Mouse (Mus musculus) limb, embryonic 12.5 days (tissue): ENCODE data around the gene Sidt1. TPM values are rescaled to one million over a fixed set of nuclear protein-coding genes. Genes with fewer than 3 reads are reported as not detected.

Source experiments
- ATAC-seq: fragments of 200-750 bp; cut with Nextera tagmentation; 2 replicates; pipeline ENCODE4 v1.8.0; 2017; ENCODE audit warnings: low read depth, moderate TSS enrichment; ENCODE audit not compliant: insufficient number of reproducible peaks, insufficient read depth, low FRiP score, low TSS enrichment
- H3K27ac ChIP-seq: fragments of 300-500 bp; sonication (generic); 2 replicates; pipeline ENCODE4 v1.5.1; 2016; ENCODE audit warnings: mild to moderate bottlenecking, moderate library complexity
- H3K27me3 ChIP-seq: fragments of 300-500 bp; sonication (generic); 2 replicates; pipeline ENCODE4 v1.6.1; 2016; ENCODE audit warnings: mild to moderate bottlenecking, moderate library complexity
- H3K36me3 ChIP-seq: fragments of 300-500 bp; sonication (generic); 2 replicates; pipeline ENCODE4 v1.6.1; 2016; ENCODE audit warnings: mild to moderate bottlenecking, moderate library complexity
- H3K4me1 ChIP-seq: fragments of 300-500 bp; sonication (generic); replicated peaks from 2 replicates; pipeline ENCODE4 v1.6.1; 2016
- H3K4me2 ChIP-seq: fragments of 300-500 bp; sonication (generic); 2 replicates; pipeline ENCODE4 v1.6.1; 2016; ENCODE audit warnings: mild to moderate bottlenecking, moderate library complexity
- H3K4me3 ChIP-seq: fragments of 300-500 bp; sonication (generic); replicated peaks from 2 replicates; pipeline ENCODE4 v1.5.1; 2016; ENCODE audit warnings: mild to moderate bottlenecking
- H3K9ac ChIP-seq: fragments of 300-500 bp; sonication (generic); replicated peaks from 2 replicates; pipeline ENCODE4 v1.6.1; 2016; ENCODE audit warnings: mild to moderate bottlenecking, moderate library complexity
- H3K9me3 ChIP-seq: fragments of 300-500 bp; sonication (generic); 2 replicates; pipeline ENCODE4 v1.6.1; 2016; ENCODE audit warnings: mild to moderate bottlenecking, moderate library complexity
- WGBS: fragments of 180-500 bp; shearing (Covaris S2); methylation state at CpG from one replicate; pipeline ENCODE4 v1.1.7; 2016; 5-methylcytosine and 5-hydroxymethylcytosine counted together
- polyA plus RNA-seq: library from polyadenylated mRNA; unstranded; fragments of >200 nt; fragmentation: Nextera tagmentation; extraction: Ambion mirVana; gene quantifications from 2 replicates; pipeline ENCODE4 v1.2.1, GENCODE M21; 2016

The Sidt1 gene
- polyA plus RNA-seq, 1 experiment from 2014 or later, result 0.10 TPM

DNA sequence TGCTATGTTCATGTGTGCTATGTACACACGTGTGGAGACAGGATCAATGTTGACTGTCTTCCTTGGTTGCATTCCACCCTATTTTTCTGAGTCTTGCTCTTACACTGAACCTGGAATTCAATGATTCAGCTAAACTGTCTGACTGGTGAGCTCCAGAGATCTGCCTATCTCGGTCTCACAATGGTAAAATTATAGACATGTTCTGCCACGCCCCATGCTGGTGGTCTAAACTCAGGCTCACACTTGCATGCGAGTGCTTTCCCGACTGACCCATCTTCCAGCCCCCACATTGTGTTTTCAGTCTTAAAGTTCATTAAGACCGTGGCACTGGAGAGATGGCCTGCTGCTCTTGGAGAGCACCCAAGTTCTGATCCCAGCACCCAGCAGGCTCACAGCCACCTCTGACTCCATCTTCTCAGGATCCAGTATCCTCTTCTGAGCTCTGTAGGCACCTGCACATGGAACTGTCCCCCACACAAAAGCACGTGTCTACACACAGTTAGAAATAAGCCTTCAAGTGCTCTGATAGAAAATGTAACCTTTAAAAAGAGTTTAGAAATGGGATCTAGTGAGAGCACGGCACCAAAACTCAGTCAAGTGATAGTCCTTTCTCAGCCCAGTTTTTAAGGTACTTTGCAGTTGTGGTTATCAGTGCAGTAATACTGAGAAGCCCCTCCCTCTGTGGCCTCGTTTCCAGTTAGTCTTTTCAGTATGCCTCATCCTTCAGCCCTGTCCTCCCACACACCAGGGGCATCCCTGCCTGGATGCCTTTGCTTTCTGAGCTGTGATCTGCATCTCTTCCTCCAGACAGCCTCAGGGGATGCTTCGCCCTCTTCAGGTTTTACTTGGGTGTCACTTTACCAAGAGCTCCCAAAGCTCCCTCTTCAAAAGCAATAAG is 122.6 kb downstream of the Sidt1 start:
- Histone ChIP-seq H3K4me2 (no peak overlapping the region), H3K4me3 (no peak overlapping the region), H3K9ac (no peak overlapping the region), H3K4me1 (no peaks in the 10 kb centered on the region), H3K27me3 (no peaks in the 10 kb centered on the region), H3K36me3 (peaks cover 93% of the 10 kb centered on the region), H3K27ac (no peak overlapping the region), H3K9me3 (no peaks in the 10 kb centered on the region)
- 83% methylated on average over 10 of the region's 10 CpGs for WGBS
- no peak for ATAC-seq

DNA sequence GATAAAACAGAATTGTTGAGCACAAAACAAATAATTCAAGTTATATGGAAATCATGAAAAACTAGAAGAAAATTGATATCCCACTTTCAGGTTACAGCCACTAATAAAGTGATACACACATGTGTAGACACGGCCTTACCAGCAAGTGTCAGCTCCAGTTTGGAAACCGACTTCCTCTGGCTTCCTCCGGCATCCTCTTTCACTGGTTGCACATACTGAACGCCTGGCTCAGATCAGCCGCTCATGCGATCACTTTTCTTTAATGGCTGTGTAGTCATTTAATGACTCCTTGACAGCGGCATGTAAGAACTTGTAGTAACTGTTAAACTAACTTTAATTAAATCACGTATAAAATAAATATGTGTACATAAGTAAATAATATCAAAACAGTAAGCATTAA is 127.0 kb downstream of the Sidt1 start:
- Histone ChIP-seq H3K27me3 (no peaks in the 10 kb centered on the region), H3K9ac (no peak overlapping the region), H3K4me1 (no peaks in the 10 kb centered on the region), H3K27ac (no peak overlapping the region), H3K9me3 (no peaks in the 10 kb centered on the region), H3K4me3 (no peak overlapping the region), H3K4me2 (no peak overlapping the region), H3K36me3 (peaks cover 87% of the 10 kb centered on the region)
- no peak for ATAC-seq
- WGBS, result 86% methylated on average over 8 of the region's 8 CpGs

DNA sequence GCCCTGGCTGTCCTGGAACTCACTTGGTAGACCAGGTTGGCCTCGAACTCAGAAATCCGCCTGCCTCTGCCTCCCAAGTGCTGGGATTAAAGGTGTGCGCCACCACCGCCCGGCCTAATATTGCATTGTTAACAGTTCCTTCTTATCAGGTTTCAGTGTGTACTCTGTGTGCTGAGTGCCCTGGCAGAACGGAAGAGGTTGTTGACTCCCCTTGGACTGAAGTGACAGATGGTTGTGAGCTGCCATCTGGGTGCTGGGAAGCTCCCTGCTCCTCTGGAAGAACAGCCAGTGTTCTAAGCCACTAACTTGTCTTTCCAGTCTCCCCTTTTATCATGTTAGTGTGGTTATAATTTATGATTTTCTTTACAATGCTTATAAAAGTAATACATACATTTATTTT is 128.7 kb downstream of the Sidt1 start:
- Histone ChIP-seq H3K4me3 (no peak overlapping the region), H3K4me2 (no peak overlapping the region), H3K36me3 (peaks cover 85% of the 10 kb centered on the region), H3K4me1 (no peaks in the 10 kb centered on the region), H3K27ac (no peak overlapping the region), H3K9ac (no peak overlapping the region), H3K9me3 (no peaks in the 10 kb centered on the region), H3K27me3 (no peaks in the 10 kb centered on the region)
- ATAC-seq, result no peak
- 85% methylated on average over 6 of the region's 6 CpGs for WGBS

DNA sequence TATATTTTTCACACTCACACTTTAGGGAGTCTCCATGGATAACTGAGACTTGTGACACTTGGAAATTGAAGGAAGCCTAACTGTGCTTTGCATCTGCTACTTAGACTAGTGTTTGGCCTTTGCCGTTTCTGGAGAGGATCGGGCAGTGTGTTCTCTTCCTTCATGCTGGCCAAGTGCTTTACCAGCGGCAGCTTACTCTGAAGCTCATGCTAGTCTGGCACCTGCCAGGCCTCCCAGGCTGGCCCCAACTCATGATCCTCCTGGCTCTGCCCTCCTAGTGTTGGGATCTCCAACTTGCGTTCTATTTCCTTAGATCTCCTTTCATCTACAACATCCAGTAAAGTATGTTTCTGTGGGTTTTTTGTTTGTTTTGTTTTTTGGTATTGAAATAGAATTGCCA is 132.8 kb downstream of the Sidt1 start:
- H3K9me3 ChIP-seq, result no peaks in the 10 kb centered on the region
- no peak overlapping the region for H3K4me2 ChIP-seq

DNA sequence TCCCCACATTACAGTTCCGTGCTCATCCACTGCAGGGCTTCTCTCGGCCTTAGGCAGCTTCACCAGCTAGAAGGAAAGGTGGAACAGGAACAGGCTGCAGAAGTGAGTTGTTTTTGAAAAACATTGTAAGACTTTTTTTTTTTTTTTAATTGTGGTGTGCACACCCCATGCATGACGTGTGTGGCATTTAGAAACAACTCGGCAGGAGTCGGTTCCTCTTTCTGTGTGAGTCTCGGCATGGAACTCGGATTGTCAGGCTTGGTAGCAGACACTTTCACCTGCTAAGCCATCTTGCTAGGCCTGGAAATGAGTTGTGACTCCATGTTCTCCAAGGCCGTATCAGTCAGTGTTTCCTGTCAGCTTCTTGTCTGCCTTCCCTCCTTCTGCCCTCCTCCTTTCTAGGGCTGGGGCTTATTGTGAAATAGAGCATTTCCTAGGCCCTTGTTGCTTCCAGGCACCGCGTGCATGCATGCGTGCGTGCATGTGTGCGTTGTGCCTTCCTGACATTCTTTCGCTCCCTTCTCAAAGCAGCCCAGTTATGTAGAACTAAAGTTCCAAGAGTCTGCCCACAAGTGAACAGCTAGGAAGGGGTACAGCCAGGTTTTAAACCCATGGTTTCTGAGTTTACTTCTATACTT is 133.8 kb downstream of the Sidt1 start:
- Histone ChIP-seq H3K9me3 (no peaks in the 10 kb centered on the region), H3K4me1 (no peaks in the 10 kb centered on the region), H3K36me3 (peaks cover 43% of the 10 kb centered on the region), H3K27me3 (no peaks in the 10 kb centered on the region), H3K4me2 (no peak overlapping the region), H3K27ac (no peak overlapping the region), H3K4me3 (no peak overlapping the region), H3K9ac (no peak overlapping the region; the same call in 1 of the 2 replicates)
- ATAC-seq, result no peak
- 94% methylated on average over 14 of the region's 14 CpGs for whole genome bisulfite sequencing

More for the DNA sequence above, 132.8 kb downstream of the Sidt1 start:
- no peak for ATAC-seq
- Histone ChIP-seq H3K36me3 (peaks cover 48% of the 10 kb centered on the region), H3K9ac (no peak overlapping the region), H3K27ac (no peak overlapping the region), H3K4me1 (no peaks in the 10 kb centered on the region), H3K27me3 (no peaks in the 10 kb centered on the region), H3K4me3 (no peak overlapping the region)
- 89% methylated on average over 4 of the region's 4 CpGs for WGBS

DNA sequence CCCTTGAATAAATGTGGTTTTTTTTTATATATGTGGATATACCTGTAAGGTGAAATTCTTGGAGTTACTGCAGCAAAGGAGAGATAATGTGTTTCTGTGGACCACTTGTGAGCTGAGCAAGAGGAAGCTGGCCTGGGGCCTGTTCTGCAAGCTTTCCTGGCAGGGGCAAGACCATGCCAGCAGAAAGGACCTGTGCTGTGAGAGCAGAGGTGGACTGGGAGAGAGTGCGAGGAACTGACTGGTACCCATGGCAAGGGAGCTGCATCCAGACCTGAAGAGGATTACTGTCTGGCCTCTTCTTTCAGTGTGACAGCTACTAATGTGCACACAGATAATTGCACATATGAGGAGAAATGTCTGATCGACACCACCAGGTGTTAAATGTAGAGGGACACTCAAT is 142.0 kb downstream of the Sidt1 start:
- 97% methylated on average over 2 of the region's 2 CpGs for WGBS
- peaks cover 6% of the 10 kb centered on the region; the same call in 1 of the 2 replicates for H3K9me3 ChIP-seq
- no peak overlapping the region for H3K4me2 ChIP-seq
- H3K27ac ChIP-seq, result no peak overlapping the region
- no peak for ATAC-seq
- H3K9ac ChIP-seq, result no peak overlapping the region
- H3K4me3 ChIP-seq, result no peak overlapping the region
- peaks cover 5% of the 10 kb centered on the region for H3K36me3 ChIP-seq
- H3K4me1 ChIP-seq, result no peaks in the 10 kb centered on the region
- no peaks in the 10 kb centered on the region for H3K27me3 ChIP-seq

Other genes starting within 250 kb of the Sidt1 start
- gene Atp6v1a, start 193.5 kb downstream of the Sidt1 start, polyA plus RNA-seq, result 34.2 and 43.7 TPM in 2 replicates
- gene Naa50, start 193.4 kb downstream of the Sidt1 start, polyA plus RNA-seq, result 121 and 130 TPM in 2 replicates
- gene Usf3, start 159.9 kb downstream of the Sidt1 start, polyA plus RNA-seq, result 3.6 and 4.5 TPM in 2 replicates
- 27.5 and 32.2 TPM in 2 replicates for gene Spice1, start 13.9 kb upstream of the Sidt1 start, polyA plus RNA-seq
- gene Cfap44, start 61.6 kb upstream of the Sidt1 start, polyA plus RNA-seq, result 0.59 and 0.94 TPM in 2 replicates
- gene Boc, start 225.7 kb upstream of the Sidt1 start, polyA plus RNA-seq, result 43.1 and 50.8 TPM in 2 replicates